Mouse (Mus musculus) midbrain, postnatal 0 days (tissue): Measurements from ENCODE around the gene Sowahb. TPM values are rescaled to one million over a fixed set of nuclear protein-coding genes. Genes with fewer than 3 reads are reported as not detected.

ENCODE experiments used
- ATAC-seq: fragments of 200-750 bp; cut with Nextera tagmentation; 2 replicates; pipeline ENCODE4 v1.8.0; 2017; ENCODE audit warnings: moderate number of reproducible peaks, mild to moderate bottlenecking, moderate TSS enrichment, moderate library complexity; ENCODE audit not compliant: low FRiP score
- DNase-seq: peaks from one replicate; pipeline ENCODE4 v3.0.0-alpha.2; 2015; ENCODE audit warnings: low spot score
- H3K27ac ChIP-seq: fragments of 300-500 bp; sonication (generic); 2 replicates; pipeline ENCODE4 v1.5.1; 2014; ENCODE audit warnings: low read depth, mild to moderate bottlenecking, low read length, mixed read lengths
- H3K27me3 ChIP-seq: fragments of 300-500 bp; sonication (generic); 2 replicates; pipeline ENCODE4 v1.6.1; 2014; ENCODE audit warnings: low read length, control low read depth, mixed read lengths; ENCODE audit not compliant: insufficient read depth
- H3K36me3 ChIP-seq: fragments of 300-500 bp; sonication (generic); 2 replicates; pipeline ENCODE4 v1.6.1; 2014; ENCODE audit warnings: low read length, control low read depth, mixed read lengths; ENCODE audit not compliant: insufficient read depth
- H3K4me1 ChIP-seq: fragments of 300-500 bp; sonication (generic); 2 replicates; pipeline ENCODE4 v1.6.1; 2014; ENCODE audit warnings: mild to moderate bottlenecking, control low read depth, antibody characterized with exemption, low read length, mixed read lengths; ENCODE audit not compliant: insufficient read depth
- H3K4me2 ChIP-seq: fragments of 300-500 bp; sonication (generic); 2 replicates; pipeline ENCODE4 v1.6.1; 2014; ENCODE audit warnings: low read depth, mild to moderate bottlenecking, low read length, mixed read lengths; ENCODE audit not compliant: poor library complexity, severe bottlenecking
- H3K4me3 ChIP-seq: fragments of 300-500 bp; sonication (generic); 2 replicates; pipeline ENCODE4 v1.5.1; 2014; ENCODE audit warnings: low read depth, mild to moderate bottlenecking, low read length, moderate library complexity
- H3K9ac ChIP-seq: fragments of 300-500 bp; sonication (generic); replicated peaks from 2 replicates; pipeline ENCODE4 v1.6.1; 2014; ENCODE audit warnings: mild to moderate bottlenecking, low read length, moderate library complexity, mixed read lengths; ENCODE audit not compliant: poor library complexity, severe bottlenecking
- H3K9me3 ChIP-seq: fragments of 300-500 bp; sonication (generic); 2 replicates; pipeline ENCODE4 v1.6.1; 2016; ENCODE audit warnings: low read length, control low read depth
- CTCF ChIP-seq: IDR thresholded peaks from 2 replicates; pipeline ENCODE4 v1.5.1; 2016; ENCODE audit warnings: antibody characterized with exemption, mild to moderate bottlenecking
- WGBS: fragments of 180-500 bp; shearing (Covaris S2); extraction: QIAGEN DNeasy Blood & Tissue Kit; methylation state at CpG from one replicate; pipeline ENCODE4 v1.1.7; 2014; 5-methylcytosine and 5-hydroxymethylcytosine counted together
- polyA plus RNA-seq: library from polyadenylated mRNA; unstranded; fragments of >200 nt; fragmentation: Nextera tagmentation; extraction: Ambion mirVana; gene quantifications from 2 replicates; pipeline ENCODE4 v1.2.1, GENCODE M21; 2015
- total RNA-seq: library from RNA; depleted of rRNA; stranded (reverse); fragments of >200 nt; gene quantifications from 2 replicates; pipeline ENCODE4 v1.2.3, GENCODE M21; 2014

Gene Sowahb
- total and polyA plus RNA-seq, 2 experiments from 2014 or later, result 0.16 TPM; not detected in 1

DNA sequence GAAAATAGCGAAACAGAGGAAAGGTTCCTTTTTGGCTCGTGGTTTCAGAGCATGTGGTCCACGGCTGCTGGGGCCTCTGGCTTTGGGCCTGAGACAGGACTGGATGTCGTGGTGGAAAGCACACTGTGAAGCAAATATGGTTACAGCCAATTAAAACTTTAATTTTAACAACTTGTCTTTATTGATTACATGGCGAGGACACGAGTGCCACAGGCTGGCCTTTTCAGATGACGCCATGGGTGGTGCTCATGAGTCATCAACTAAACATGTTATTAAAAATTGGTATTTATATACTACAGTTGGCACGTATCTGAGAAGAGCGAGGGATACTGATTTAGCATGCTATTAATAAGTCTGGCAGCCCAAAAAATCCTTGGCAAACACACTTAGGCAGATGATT lies 7.1 kb upstream of the Sowahb start:
- DNase-seq (no peak), ATAC-seq (no peak)
- Histone ChIP-seq H3K27me3 (peaks cover 11% of the 10 kb centered on the region), H3K9ac (no peak overlapping the region), H3K9me3 (no peaks in the 10 kb centered on the region), H3K4me1 (no peaks in the 10 kb centered on the region), H3K36me3 (no peaks in the 10 kb centered on the region), H3K27ac (no peak overlapping the region), H3K4me2 (no peak overlapping the region), H3K4me3 (no peak overlapping the region)
- 84% methylated on average over 9 of the region's 9 CpGs for WGBS
- no peak for TF ChIP-seq CTCF

- H3K9me3 ChIP-seq, result no peaks in the 10 kb centered on the region
- 55% methylated on average over 5 of the region's 5 CpGs for WGBS
- DNase-seq (no peak), ATAC-seq (no peak)
- TF ChIP-seq CTCF, result no peak
- no peak overlapping the region for H3K27ac ChIP-seq
- no peak overlapping the region for H3K4me2 ChIP-seq
- H3K27me3 ChIP-seq, result peaks cover 20% of the 10 kb centered on the region
- H3K9ac ChIP-seq, result no peak overlapping the region
- H3K4me3 ChIP-seq, result no peak overlapping the region
- H3K36me3 ChIP-seq, result no peaks in the 10 kb centered on the region
- no peaks in the 10 kb centered on the region for H3K4me1 ChIP-seq
Measured at GRCm38 (mm10) chr5:93051041-93051440, 6.2 kb upstream of the Sowahb start.

GRCm38 (mm10) chr5:93049971-93050370 lies 5.1 kb upstream of the Sowahb start:
- H3K9me3 ChIP-seq, result no peaks in the 10 kb centered on the region
- TF ChIP-seq CTCF, result no peak
- WGBS, result 80% methylated on average over 1 of the region's 1 CpGs
- peaks cover 2% of the 10 kb centered on the region; the same call in 1 of the 2 replicates for H3K4me1 ChIP-seq
- H3K36me3 ChIP-seq, result no peaks in the 10 kb centered on the region
- no peak overlapping the region for H3K4me2 ChIP-seq
- DNase-seq (no peak), ATAC-seq (no peak)
- no peak overlapping the region for H3K4me3 ChIP-seq
- H3K27me3 ChIP-seq, result peaks cover 29% of the 10 kb centered on the region
- no peak overlapping the region for H3K27ac ChIP-seq
- H3K9ac ChIP-seq, result no peak overlapping the region

DNA sequence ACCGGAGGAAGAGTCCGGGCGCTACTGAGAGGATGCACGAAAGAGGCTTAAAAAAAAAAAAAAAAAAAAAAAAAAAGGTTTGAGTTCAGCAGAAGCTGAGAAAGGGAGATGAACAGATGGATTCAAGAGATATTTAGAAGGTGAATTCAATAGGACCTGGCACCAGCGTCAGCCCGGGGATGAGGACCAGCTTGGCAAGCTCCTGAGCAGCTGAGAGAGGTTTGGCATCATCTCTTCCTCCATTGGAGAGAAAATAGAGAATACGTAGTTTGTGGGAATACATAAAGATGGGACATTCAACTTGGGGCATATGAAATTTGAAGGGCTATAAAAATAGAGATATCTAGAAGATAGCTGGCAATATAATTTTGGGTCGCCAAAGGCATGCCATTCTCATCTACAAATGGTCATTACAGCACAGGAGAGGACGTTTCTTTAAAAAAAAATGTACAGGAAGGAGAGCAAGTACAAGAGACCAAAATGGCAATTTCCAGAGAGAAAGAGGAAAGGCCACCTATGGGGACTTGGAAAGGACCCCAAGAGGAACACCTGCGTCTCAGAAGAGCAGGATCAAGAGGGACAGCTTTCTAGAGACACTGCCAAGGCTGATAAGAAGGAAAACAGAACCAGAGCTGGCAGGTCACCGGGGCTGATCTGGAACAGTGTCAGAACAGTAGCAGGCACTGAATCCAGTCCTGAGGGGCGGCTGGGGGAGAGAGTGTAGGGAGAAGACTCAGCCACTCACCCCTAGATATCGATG lies 3.8 kb upstream of the Sowahb start:
- 60% methylated on average over 13 of the region's 13 CpGs for WGBS
- Histone ChIP-seq H3K36me3 (no peaks in the 10 kb centered on the region), H3K4me1 (peaks cover 5% of the 10 kb centered on the region), H3K9ac (no peak overlapping the region), H3K4me2 (no peak overlapping the region), H3K27ac (no peak overlapping the region), H3K27me3 (peaks cover 41% of the 10 kb centered on the region), H3K9me3 (no peaks in the 10 kb centered on the region), H3K4me3 (no peak overlapping the region)
- ATAC-seq, result no peak
- peak; percentile 49 for DNase-seq
- TF ChIP-seq CTCF, result no peak

DNA sequence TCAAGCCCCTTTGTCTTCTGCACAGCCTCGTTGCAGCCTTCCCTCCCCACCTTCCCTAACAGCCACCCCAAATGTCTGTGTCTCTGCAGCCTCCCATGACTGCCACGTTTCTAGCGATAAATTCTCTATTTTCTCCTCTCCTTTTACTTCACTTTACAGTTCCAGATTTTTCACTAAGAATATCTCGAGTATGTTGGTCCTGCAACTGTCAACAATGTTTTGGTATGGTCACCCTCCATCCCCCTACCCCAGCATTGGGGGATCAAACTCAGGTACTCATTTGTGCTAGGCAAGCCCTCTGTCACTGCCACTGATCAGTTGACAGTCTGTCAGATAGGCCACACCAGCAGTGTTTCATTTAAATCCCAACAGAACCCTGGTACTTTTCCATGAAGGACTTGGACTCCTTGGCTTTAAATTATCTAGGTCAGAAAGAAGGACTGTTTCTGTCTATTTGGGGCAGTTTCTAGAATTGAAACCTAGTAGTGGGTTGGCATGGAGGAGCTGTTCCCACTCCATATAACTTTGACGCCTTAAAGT lies 1.6 kb upstream of the Sowahb start:
- no peak overlapping the region for H3K4me2 ChIP-seq
- no peak for TF ChIP-seq CTCF
- H3K9ac ChIP-seq, result no peak overlapping the region
- no peak overlapping the region for H3K4me3 ChIP-seq
- H3K27ac ChIP-seq, result no peak overlapping the region
- peaks cover 5% of the 10 kb centered on the region for H3K4me1 ChIP-seq
- H3K36me3 ChIP-seq, result no peaks in the 10 kb centered on the region
- no peaks in the 10 kb centered on the region for H3K9me3 ChIP-seq
- WGBS, result 41% methylated on average over 5 of the region's 5 CpGs
- DNase-seq (no peak), ATAC-seq (no peak)
- H3K27me3 ChIP-seq, result peaks cover 57% of the 10 kb centered on the region

DNA sequence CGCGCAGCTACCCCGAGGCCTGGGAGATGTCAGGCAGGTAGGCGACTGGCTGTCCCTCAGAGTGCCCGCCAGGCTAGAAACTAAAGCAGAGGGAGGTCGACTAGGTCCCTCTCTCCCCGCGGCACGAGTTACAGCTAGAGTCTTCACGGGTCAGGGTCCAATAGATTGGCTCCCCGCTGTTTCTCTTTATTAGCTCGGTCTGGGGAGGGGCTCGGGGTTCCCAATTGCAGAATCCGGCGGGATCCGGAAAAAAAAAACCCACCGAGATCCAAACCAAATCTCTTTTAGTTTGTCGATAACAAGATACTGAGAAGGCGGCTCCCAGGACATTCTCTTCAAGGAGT lies 521 bp upstream of the Sowahb start:
- Histone ChIP-seq H3K27me3 (peaks cover 57% of the 10 kb centered on the region), H3K9me3 (no peaks in the 10 kb centered on the region), H3K4me3 (peak overlapping the region; percentile 54), H3K4me2 (peak overlapping the region; percentile 98), H3K9ac (no peak overlapping the region), H3K4me1 (peaks cover 5% of the 10 kb centered on the region), H3K27ac (no peak overlapping the region), H3K36me3 (no peaks in the 10 kb centered on the region)
- no peak for TF ChIP-seq CTCF
- DNase-seq, result no peak
- no peak for ATAC-seq
- WGBS, result 2% methylated on average over 18 of the region's 19 CpGs
